Mouse (Mus musculus): ENCODE results near the gene Gdf15. TPM values are rescaled to one million over a fixed set of nuclear protein-coding genes. Genes with fewer than 3 reads are reported as not detected.

Gene Gdf15
- polyA plus RNA-seq, 2 experiments: 0.18 to 0.47 TPM

DNA sequence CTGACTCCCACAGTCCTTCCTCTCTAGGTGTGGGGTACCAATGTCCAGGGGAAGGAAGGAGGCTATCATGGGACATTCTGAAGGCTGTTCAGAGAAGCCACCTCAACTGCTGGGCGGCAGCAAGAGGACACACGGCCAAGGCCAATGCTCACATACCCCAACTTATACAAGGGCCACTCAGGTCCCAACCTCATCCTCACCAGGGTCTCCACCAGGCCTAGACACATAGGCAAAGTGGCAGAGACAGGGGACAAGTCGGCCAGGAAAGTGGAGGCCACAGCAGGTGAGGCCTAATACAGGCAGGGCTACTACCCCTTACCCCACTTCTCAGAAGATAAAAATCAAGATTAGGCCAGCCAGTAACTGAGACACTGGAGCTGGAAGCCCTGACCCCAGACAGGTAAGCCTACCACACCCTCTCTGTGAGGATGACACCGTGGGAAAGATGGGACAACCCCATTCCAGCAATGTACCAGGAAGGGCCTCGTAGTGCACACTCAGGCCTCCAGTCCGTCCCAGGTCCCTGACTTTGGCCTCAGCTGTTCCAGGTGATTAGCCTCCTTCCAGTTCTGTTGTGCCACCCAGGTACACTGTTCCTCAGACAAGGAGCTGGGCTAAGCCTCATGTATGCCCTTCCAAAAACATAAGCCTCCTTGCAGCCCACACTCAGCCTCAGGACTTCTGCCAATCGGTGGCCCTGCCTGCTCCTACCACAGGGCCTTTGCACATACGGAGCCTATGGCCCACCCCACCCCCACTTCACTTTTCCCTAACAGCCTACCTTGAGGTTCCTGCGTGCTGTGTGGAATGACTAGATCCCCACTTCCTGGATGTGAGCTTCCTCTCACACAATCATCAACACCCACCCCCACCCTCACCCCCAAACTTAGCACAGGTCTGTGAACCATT is 26.1 kb downstream of the Gdf15 start:
- Histone ChIP-seq H3K4me2 (replicated peaks; ENCODE audit: low read depth, low read length, severe bottlenecking) (no peak overlapping the region; the same call in 1 of the 2 replicates), H3K9ac (ENCODE audit: low read depth, low read length, severe bottlenecking) (peak overlapping the region; percentile 92; the same call in 1 of the 2 replicates), H3K27ac (replicated peaks; ENCODE audit: low read depth, low read length) (no peak overlapping the region), H3K4me3 (replicated peaks; ENCODE audit: low read length) (no peak overlapping the region), H3K36me3 (ENCODE audit: control insufficient read depth, insufficient read depth, low read length) (peaks cover 7% of the 10 kb centered on the region), H3K9me3 (ENCODE audit: control insufficient read depth, low read length) (no peaks in the 10 kb centered on the region), H3K27me3 (ENCODE audit: control insufficient read depth, insufficient read depth, low read length) (no peaks in the 10 kb centered on the region), H3K4me1 (ENCODE audit: control insufficient read depth, insufficient read depth, low read length) (peaks cover 33% of the 10 kb centered on the region)
- DNase-seq (ENCODE audit: low spot score): no peak
- TF ChIP-seq POLR2A (IDR thresholded peaks at IDR 0.05; ENCODE audit: borderline replicate concordance, extremely low read depth, insufficient read depth, insufficient read length): no peak
- ATAC-seq (ENCODE audit: low FRiP score, low read depth): no peak
- 83% methylated on average over 9 of the region's 9 CpGs for WGBS

DNA sequence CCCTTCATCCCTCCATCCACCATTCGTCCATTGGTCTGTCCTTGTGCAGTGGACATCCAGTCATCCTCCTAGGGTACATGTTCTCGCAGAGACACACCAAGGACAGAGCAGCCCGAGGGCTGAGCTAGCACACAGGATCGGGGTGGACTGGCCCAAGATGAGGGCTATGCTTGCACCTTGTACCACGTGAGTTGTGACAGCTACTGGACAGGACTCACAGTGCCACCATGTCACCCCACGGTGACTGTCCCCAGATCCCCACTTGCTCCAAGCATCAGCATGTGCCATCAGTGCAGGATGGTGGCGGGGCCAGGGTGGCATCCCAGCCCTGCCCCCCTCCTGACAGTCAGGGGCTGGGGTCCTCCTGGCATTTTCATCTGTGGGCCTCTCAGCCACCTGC is 27.7 kb downstream of the Gdf15 start:
- TF ChIP-seq POLR2A (IDR thresholded peaks at IDR 0.05; ENCODE audit: borderline replicate concordance, extremely low read depth, insufficient read depth, insufficient read length): no peak
- WGBS: 89% methylated on average over 7 of the region's 7 CpGs
- H3K9ac ChIP-seq (ENCODE audit: low read depth, low read length, severe bottlenecking): no peak overlapping the region
- H3K36me3 ChIP-seq (ENCODE audit: control insufficient read depth, insufficient read depth, low read length): peaks cover 7% of the 10 kb centered on the region
- H3K27ac ChIP-seq (replicated peaks; ENCODE audit: low read depth, low read length): no peak overlapping the region
- H3K27me3 ChIP-seq (ENCODE audit: control insufficient read depth, insufficient read depth, low read length): no peaks in the 10 kb centered on the region
- H3K4me3 ChIP-seq (replicated peaks; ENCODE audit: low read length): no peak overlapping the region
- H3K9me3 ChIP-seq (ENCODE audit: control insufficient read depth, low read length): no peaks in the 10 kb centered on the region
- H3K4me2 ChIP-seq (replicated peaks; ENCODE audit: low read depth, low read length, severe bottlenecking): no peak overlapping the region
- ATAC-seq (ENCODE audit: low FRiP score, low read depth): no peak
- peaks cover 35% of the 10 kb centered on the region for H3K4me1 ChIP-seq (ENCODE audit: control insufficient read depth, insufficient read depth, low read length)
- no peak for DNase-seq (ENCODE audit: low spot score)

DNA sequence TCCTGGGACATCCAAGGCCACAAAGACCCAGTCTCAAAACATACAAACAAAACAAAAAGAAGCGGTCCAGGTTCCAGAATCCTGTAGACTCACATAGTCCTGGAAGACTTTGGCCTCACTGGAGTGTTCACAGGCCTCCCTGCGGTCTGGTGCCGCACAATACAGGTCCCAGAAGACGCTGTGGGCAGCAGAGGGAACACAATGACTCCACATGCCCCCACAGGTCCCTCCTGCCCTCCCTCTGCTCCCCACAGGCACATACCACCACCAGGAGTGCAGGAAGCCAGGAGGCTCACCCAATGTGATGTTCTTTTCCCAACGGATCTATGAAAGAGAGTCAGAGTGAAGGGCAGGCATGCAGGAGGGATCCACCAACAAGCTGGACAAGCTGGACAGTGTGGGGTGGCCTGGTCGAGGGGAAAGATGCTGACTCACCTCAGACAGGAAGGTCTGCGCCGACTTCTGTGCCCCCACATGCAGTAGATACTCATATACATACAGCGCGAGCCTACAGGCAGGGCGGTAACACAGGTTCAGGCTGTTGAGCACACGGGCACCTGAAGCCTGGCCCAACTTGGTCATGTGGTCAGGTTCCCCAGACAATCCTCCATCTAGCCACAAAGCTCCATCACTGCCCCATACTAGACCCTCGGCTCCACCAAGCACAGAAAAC is 30.0 kb downstream of the Gdf15 start:
- 96% methylated on average over 13 of the region's 13 CpGs for WGBS
- Histone ChIP-seq H3K9me3 (ENCODE audit: control insufficient read depth, low read length) (no peaks in the 10 kb centered on the region), H3K4me2 (replicated peaks; ENCODE audit: low read depth, low read length, severe bottlenecking) (no peak overlapping the region), H3K4me1 (ENCODE audit: control insufficient read depth, insufficient read depth, low read length) (peaks cover 41% of the 10 kb centered on the region), H3K4me3 (replicated peaks; ENCODE audit: low read length) (no peak overlapping the region), H3K27me3 (ENCODE audit: control insufficient read depth, insufficient read depth, low read length) (no peaks in the 10 kb centered on the region), H3K27ac (replicated peaks; ENCODE audit: low read depth, low read length) (no peak overlapping the region), H3K9ac (ENCODE audit: low read depth, low read length, severe bottlenecking) (no peak overlapping the region), H3K36me3 (ENCODE audit: control insufficient read depth, insufficient read depth, low read length) (peaks cover 11% of the 10 kb centered on the region)
- DNase-seq (ENCODE audit: low spot score) (no peak), ATAC-seq (ENCODE audit: low FRiP score, low read depth) (no peak)
- no peak for TF ChIP-seq POLR2A (IDR thresholded peaks at IDR 0.05; ENCODE audit: borderline replicate concordance, extremely low read depth, insufficient read depth, insufficient read length)

DNA sequence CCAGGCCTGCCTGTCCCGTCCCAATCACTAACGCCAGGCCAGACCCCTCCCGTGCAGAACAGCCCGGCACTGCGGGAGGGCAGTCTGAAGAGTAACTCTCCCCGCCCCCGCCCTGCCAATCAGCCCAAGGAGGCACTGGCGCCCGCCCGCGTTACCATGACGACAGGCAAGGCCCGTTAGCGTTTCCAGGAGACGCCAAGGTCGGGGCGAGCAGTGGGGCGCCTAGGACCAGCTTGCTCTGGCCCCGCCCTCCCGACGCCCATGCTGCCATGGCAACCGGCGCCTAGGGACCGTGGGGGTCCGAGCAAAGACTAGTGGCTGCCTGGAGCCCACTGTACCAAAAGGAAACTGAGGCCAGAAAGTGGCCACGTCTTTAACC is 31.0 kb downstream of the Gdf15 start:
- Histone ChIP-seq H3K9ac (ENCODE audit: low read depth, low read length, severe bottlenecking) (peak overlapping the region; percentile 21; the same call in 1 of the 2 replicates), H3K27ac (replicated peaks; ENCODE audit: low read depth, low read length) (0 out of 2 replicates have a peak overlapping the region, but pooled peaks have one; percentile 2), H3K4me1 (ENCODE audit: control insufficient read depth, insufficient read depth, low read length) (peaks cover 37% of the 10 kb centered on the region), H3K9me3 (ENCODE audit: control insufficient read depth, low read length) (no peaks in the 10 kb centered on the region), H3K4me3 (replicated peaks; ENCODE audit: low read length) (peak overlapping the region; percentile 20), H3K36me3 (ENCODE audit: control insufficient read depth, insufficient read depth, low read length) (peaks cover 18% of the 10 kb centered on the region), H3K27me3 (ENCODE audit: control insufficient read depth, insufficient read depth, low read length) (no peaks in the 10 kb centered on the region), H3K4me2 (replicated peaks; ENCODE audit: low read depth, low read length, severe bottlenecking) (peak overlapping the region; percentile 43)
- ATAC-seq (ENCODE audit: low FRiP score, low read depth) (peak; percentile 21; the same call in 1 of the 2 replicates), DNase-seq (ENCODE audit: low spot score) (peak; percentile 76)
- 1% methylated on average over 23 of the region's 26 CpGs for WGBS
- no peak for TF ChIP-seq POLR2A (IDR thresholded peaks at IDR 0.05; ENCODE audit: borderline replicate concordance, extremely low read depth, insufficient read depth, insufficient read length)

DNA sequence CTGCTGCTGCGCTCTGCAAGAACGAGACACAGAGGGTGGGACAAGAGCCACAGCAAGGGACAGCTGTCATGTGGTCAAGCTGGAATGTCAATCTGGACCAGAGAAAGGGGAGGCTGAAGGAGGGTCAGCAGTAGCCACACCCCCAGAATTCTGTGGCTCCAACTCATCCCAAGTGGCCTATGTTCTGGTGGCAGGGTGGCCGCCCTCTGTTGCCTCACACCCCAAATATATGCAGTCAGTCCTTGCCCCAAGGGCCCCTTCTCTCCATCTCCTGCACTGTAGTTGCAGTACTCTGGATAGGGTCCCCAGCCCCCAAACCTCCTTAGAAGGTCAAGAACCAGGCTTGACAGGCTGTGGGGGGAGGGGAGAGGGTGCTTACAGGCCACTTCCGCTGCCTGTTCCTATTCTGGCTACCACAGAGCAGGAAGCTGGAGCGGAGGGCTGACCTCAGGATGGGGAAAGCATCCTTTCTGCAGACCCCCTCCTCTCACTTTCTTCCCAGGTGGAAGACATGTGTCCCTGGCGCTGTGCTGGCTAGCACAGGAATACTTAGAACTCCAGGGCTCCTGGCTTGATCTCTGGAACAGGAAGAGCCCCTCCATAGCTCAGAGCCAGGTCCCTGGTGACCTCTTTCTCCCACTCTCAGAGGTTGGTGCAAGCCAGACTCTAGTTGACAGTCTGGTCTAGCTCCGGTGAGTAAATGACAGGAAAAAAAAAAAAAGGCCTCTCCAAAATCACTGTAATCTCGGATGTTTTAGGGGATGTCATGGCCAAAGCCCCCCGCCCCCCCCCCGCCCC is 31.6 kb downstream of the Gdf15 start:
- no peak for TF ChIP-seq POLR2A (IDR thresholded peaks at IDR 0.05; ENCODE audit: borderline replicate concordance, extremely low read depth, insufficient read depth, insufficient read length)
- H3K36me3 ChIP-seq (ENCODE audit: control insufficient read depth, insufficient read depth, low read length): peaks cover 23% of the 10 kb centered on the region
- peaks cover 34% of the 10 kb centered on the region for H3K4me1 ChIP-seq (ENCODE audit: control insufficient read depth, insufficient read depth, low read length)
- 0 out of 2 replicates have a peak overlapping the region, but pooled peaks have one; percentile 2 for H3K27ac ChIP-seq (replicated peaks; ENCODE audit: low read depth, low read length)
- 0 out of 2 replicates have a peak overlapping the region, but pooled peaks have one; percentile 21 for H3K9ac ChIP-seq (ENCODE audit: low read depth, low read length, severe bottlenecking)
- DNase-seq (ENCODE audit: low spot score): no peak
- H3K4me2 ChIP-seq (replicated peaks; ENCODE audit: low read depth, low read length, severe bottlenecking): peak overlapping the region; percentile 43
- peak overlapping the region; percentile 20 for H3K4me3 ChIP-seq (replicated peaks; ENCODE audit: low read length)
- 34% methylated on average over 8 of the region's 10 CpGs for WGBS
- H3K27me3 ChIP-seq (ENCODE audit: control insufficient read depth, insufficient read depth, low read length): no peaks in the 10 kb centered on the region
- no peaks in the 10 kb centered on the region for H3K9me3 ChIP-seq (ENCODE audit: control insufficient read depth, low read length)
- ATAC-seq (ENCODE audit: low FRiP score, low read depth): no peak

All from limb, embryonic 14.5 days (tissue).